Mouse (Mus musculus) cerebellum, postnatal 10 days (tissue): ENCODE data around the gene Fbxo11.
"Not testable (repeated sequence)": the region's sequence is repeated elsewhere in the genome, so short reads cannot be mapped to it uniquely, and the experiment has no call there.

Source experiments
- DNase-seq, 2 experiments: peaks; one replicate each; pipeline ENCODE4 v3.0.0; 2021; ENCODE audit warnings: mixed read lengths in 2 of 2

Gene Fbxo11

GRCm38 (mm10) chr17:88004892-88005291 lies 60.2 kb downstream of the Fbxo11 start:
- no peak for DNase-seq

- DNase-seq = no peak
Observed at GRCm38 (mm10) chr17:87997808-87998207, 67.3 kb downstream of the Fbxo11 start.

- DNase-seq = no peak
Observed at GRCm38 (mm10) chr17:87993338-87993737, 71.8 kb downstream of the Fbxo11 start.

GRCm38 (mm10) chr17:87992154-87992553 lies 72.9 kb downstream of the Fbxo11 start:
- DNase-seq = no peak

GRCm38 (mm10) chr17:87987507-87987906 lies 77.6 kb downstream of the Fbxo11 start:
- no peak for DNase-seq

- peak; percentile 75 to 83 for DNase-seq
Observed at GRCm38 (mm10) chr17:87985916-87986315, 79.2 kb downstream of the Fbxo11 start.

GRCm38 (mm10) chr17:87984440-87985214 lies 80.5 kb downstream of the Fbxo11 start:
- no peak for DNase-seq

- no peak for DNase-seq
Observed at GRCm38 (mm10) chr17:87983313-87983712, 81.8 kb downstream of the Fbxo11 start.

GRCm38 (mm10) chr17:87982112-87982511 lies 83.0 kb downstream of the Fbxo11 start:
- no peak for DNase-seq

GRCm38 (mm10) chr17:87979696-87980095 lies 85.4 kb downstream of the Fbxo11 start:
- not testable (repeated sequence) for DNase-seq

GRCm38 (mm10) chr17:87976927-87977326 lies 88.2 kb downstream of the Fbxo11 start:
- DNase-seq = not testable (repeated sequence)

GRCm38 (mm10) chr17:87976154-87976806 lies 88.8 kb downstream of the Fbxo11 start:
- no peak for DNase-seq

GRCm38 (mm10) chr17:87975229-87975853 lies 89.8 kb downstream of the Fbxo11 start:
- peak; percentile 73 to 78 for DNase-seq

GRCm38 (mm10) chr17:87974629-87975228 lies 90.4 kb downstream of the Fbxo11 start, which contains the start of gene Msh6:
TSS of gene Msh6 (plus strand) at chr17:87975062.
- DNase-seq = peak; percentile 94 to 96

- DNase-seq = no peak
Observed at GRCm38 (mm10) chr17:87973261-87974167, 91.6 kb downstream of the Fbxo11 start.

GRCm38 (mm10) chr17:87972856-87973255 lies 92.2 kb downstream of the Fbxo11 start:
- no peak for DNase-seq

- DNase-seq = not testable (repeated sequence)
Observed at GRCm38 (mm10) chr17:87971696-87972591, 93.1 kb downstream of the Fbxo11 start.

- peak in 1 of 2 experiments; percentile 28 for DNase-seq
Observed at GRCm38 (mm10) chr17:87968483-87968926, 96.6 kb downstream of the Fbxo11 start.

- no peak for DNase-seq
Observed at GRCm38 (mm10) chr17:87963081-87964075, 101.7 kb downstream of the Fbxo11 start.

- DNase-seq = not testable (repeated sequence)
Observed at GRCm38 (mm10) chr17:87959931-87960330, 105.2 kb downstream of the Fbxo11 start.
